Mouse (Mus musculus): ENCODE measurements around the gene Ahdc1. TPM values are rescaled to one million over a fixed set of nuclear protein-coding genes. Genes with fewer than 3 reads are reported as not detected.
A peak's percentile ranks its signal among the peaks of the same experiment; 100 is the strongest.

Gene Ahdc1
- polyA plus RNA-seq, 1 experiment: 28.5 TPM

DNA sequence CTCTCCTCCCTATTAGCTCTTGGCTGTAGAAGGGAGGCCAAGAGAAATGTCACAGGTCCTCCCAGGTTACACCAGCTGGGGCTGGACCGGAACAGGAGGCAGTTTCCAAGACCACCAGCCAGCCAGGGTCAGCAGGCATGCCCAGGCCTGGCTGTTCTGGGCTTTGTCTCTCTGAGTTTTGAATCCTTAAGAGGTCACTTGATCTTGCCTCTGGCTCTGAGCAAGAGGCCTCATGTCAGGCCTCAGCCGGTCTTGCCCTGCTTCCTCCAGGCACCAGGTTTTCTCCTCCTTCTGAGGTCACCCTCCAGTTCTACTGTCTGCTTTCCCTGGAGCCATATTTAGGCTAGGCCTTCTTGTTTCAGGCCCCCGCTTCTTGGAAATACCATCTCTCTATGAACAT lies 59.3 kb downstream of the Ahdc1 start:
- DNase-seq (ENCODE audit: extremely low spot score in 1 of 2, low spot score in 1 of 2): peak in 1 of 2 experiments; percentile 49

DNA sequence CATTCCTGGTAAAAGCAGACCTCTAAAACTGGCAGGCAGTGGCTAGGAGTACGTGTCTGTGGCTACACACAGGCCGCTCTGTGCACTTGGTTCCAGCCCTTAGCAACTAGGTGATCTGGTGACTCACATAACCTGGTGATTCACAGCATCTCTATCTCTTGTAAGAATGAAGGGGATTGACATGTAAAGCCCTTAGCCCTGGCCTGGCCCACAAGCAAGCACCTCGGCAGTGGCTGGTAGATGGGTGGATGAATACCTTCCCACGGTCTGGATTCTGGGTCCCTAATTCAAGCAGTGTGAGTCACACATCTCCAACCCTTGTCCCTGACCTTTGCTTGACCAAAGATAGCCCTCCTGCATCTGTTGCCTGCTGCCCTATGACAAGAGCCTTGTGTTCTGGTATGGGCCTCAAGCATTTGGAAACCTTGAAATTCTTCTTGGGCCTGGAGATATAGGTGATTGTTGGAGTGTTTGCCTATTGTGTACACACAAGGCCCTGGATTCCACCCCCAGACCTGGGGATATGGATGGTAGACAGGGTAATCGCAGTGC lies 59.8 kb downstream of the Ahdc1 start:
- DNase-seq (ENCODE audit: extremely low spot score in 1 of 2, low spot score in 1 of 2): no peak

DNA sequence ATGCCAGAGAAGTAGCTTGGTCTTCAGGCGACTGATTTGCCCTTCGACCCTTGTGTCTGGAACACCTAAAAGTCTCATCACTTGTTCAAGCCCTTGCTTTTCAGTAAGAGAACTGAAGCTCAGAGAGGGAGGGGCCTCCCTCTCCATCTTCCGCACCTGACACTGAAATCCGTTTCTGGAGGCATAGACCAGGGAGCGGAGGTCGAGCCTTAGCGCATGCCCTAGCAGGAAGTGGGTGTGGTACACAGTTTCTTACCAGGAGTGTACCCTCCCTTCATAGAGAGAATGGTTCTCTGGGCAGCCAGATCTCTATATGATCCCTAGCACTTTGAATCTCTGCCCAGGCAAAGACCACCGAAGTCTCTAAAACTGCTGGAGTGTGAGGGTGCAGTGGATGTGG lies 62.1 kb downstream of the Ahdc1 start:
- no peak for DNase-seq (ENCODE audit: extremely low spot score in 1 of 2, low spot score in 1 of 2)

DNA sequence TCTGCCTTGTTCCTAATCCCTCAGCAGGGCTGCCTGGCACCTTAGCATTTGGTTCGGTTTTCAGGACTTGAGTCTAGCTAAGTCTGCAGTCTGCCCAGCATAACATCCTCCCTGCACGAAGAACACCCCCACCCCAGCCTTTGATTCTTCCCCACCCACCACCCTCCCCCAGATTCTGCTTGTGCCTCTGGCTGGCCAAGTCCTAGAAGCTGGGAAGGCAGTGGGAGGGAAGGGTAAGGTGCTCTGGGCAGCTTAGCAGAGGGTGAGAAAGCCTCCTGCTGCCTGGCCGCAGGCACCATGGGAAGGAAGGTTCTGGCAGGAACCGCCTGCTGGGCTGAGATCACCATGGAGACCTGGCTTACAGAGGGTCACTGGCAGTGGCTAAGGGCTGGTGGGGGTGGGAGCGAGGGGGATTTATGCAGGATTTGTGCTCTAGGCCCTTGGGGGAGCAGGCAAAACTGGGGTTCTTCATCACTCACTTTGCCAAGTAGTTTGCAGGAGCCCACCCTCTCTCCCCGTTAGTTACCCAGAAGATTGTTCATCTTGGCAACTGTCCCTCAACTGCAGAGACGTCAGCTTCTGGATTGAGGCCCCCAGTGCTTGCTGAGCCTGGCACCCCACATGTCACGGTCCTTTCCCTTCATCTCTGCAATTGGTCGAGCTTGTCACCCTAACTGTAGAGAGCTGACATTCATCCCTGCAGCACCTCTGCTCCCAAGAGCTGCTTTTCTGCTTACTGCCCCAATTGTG lies 63.2 kb downstream of the Ahdc1 start:
- peak in 1 of 2 experiments; percentile 65 for DNase-seq (ENCODE audit: extremely low spot score in 1 of 2, low spot score in 1 of 2)

DNA sequence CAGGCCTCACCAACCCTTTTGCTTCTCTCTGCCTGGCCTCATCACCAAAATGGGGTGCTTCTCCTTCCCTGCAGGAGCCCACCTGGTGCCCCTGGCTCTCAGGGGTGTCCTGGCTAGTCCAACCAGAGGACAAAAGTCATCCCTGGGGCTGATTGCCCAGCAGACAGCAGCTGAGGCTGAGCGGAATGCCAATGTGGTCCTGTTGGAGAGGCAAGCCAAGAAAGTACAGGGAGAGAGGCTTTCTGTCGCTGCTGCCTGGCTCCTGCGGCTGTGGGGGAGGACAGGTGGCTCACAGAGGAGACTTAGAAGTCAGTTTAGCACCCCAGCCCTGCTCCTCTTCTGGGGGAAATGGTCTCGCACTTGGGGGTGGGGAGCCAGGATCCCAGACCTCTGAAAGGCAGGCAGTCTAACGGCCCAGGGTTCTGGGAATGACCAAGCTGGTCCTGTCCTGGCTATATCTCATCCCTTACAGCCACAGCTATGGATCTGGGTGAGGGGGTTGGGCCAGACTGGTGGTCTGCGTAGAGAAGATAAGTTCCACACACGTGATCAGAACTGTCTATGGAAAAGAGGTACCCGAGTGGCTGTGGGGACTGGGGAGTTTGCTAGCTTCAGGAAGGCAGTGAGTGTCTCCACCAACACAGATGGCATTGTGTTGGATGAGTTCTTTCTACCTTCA lies 64.0 kb downstream of the Ahdc1 start:
- no peak for DNase-seq (ENCODE audit: extremely low spot score in 1 of 2, low spot score in 1 of 2)

DNA sequence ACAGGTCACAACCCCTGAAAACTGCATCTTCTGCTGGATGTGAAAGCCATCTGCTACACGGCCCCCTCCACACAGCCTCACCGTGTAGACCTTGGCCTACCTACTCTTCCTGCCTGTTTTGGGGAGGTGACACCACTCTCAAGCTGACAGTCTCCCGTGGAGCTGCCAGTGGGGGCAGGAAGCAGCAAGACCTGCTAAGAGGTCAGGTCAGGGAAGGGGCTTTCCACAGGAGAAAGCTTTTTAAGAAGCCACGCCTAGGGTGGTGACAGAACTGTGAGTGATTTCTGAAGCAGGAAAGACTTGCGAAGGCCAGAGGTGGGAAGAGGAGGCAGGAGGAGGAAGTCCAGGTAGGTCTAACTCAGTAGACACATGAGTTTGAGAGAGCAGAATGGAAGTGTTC lies 67.9 kb downstream of the Ahdc1 start:
- DNase-seq (ENCODE audit: extremely low spot score in 1 of 2, low spot score in 1 of 2): no peak

DNA sequence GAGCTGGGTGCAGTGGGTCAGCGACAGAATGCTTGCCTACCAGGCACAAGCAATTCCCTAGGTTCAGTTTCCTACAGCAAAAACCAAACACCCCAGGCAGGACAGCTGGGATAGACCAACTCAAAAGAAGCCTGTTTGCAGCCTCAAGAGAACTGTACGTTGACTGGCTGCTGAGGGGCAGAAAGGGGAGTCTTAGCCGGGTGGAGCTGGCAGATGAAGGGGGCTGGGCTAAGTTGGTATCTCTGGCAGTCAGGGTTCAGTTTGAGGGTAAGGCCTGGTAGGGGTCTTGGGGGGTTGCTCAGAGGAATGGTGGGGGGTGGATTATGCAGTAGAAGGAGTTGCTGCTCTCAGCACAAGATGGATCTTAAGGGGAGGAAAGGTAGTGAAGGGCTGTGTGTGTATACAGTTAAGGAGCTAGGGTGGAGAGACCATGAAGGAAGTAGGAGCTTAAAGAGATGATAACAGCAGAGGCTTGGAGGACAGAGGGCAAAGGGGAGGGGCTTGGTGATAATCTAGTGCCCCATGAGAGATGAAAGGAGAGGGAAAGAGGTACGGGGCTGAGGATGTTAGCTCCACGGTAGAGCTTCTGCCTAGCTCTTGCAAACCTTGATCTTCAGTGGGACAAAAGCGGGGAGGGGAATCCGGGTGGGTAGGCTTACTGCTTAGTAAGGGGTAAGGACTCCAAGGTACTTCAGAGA lies 68.5 kb downstream of the Ahdc1 start:
- DNase-seq (ENCODE audit: extremely low spot score in 1 of 2, low spot score in 1 of 2): no peak

DNA sequence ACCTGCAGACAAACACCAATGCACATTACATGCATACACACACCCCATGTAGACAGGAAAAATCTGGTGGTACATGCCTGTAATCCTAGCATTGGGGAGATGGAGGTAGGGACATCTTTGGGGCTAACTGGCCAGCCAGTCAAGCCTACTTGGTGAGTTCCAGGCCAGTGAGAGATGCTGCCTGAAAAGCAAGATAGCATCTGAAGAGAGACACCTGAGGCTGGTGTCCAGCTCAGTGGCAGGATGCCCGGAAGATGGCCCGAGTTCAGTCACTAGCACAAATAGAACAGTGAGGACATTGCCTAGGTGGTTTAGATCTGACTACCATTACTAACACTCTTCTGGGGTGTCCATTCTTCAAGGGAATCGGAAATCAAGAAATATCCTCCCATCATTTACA lies 69.8 kb downstream of the Ahdc1 start:
- no peak for DNase-seq (ENCODE audit: extremely low spot score in 1 of 2, low spot score in 1 of 2)

DNA sequence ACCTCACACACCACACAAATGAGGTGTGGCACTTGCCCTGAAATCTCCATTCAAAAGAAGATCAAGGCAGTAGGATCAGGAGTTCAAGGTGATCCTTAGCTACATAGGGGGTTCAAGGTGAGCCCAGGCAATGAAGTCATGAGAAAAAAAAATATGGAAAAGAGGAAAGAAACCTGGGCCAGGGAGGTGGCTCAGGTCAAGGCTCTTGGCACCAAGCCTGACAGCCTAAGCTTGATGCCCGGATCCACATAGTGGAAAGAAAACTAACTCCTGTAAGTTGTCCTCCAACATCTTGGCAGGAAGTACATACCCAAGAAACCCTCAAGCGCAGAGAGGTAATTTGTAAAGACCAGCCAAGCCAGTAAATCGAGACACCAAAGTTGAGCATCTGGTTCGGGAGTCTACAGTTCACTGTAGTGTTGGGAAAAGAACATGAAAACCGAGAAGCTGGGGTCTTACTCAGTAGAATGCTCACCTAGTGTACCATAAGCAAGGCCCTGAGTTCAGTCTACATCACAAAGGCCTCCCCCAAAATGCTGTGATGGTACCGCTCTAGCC lies 71.2 kb downstream of the Ahdc1 start:
- DNase-seq (ENCODE audit: extremely low spot score in 1 of 2, low spot score in 1 of 2): no peak

DNA sequence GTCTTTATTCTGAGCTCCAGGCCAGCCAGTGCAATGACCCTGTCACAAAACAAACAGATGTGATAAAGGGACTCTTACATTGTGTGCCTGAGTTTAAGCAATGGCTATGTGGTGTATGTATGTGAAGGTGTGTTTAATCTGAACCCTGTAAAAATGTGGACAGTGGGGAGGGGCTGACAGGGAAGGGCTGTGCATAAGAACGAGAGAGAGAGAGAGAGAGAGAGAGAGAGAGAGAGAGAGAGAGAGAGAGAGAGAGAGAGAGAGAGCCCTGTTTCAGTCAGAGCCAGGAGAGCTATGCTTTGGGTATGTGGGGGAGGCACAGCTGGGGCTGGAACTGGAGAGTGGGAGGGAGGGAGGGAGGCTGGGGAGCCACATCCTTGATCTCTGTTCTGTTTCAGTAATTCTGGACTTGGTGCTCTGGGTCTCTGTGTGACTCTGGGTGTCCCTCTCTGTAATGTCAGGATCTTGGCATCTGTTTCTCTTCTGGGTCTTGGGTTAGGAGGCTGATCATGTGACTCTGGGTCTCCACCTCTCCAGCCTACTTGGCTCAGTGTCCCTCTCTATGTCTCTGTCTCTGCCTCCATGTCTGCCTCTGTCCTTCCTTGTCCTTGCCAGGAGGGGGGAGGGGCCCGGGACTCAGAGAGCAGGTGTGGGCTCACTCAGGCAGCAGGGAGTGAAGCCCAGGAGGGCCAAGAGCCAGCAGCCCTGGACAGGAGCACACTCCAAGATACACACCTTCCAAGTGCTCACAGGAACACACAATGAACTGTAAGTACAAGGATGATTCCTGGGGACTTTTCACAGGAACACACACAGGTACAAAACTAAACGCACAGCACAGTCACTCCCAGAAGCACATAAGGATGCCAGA lies 73.2 kb downstream of the Ahdc1 start:
- DNase-seq (ENCODE audit: extremely low spot score in 1 of 2, low spot score in 1 of 2): no peak

DNA sequence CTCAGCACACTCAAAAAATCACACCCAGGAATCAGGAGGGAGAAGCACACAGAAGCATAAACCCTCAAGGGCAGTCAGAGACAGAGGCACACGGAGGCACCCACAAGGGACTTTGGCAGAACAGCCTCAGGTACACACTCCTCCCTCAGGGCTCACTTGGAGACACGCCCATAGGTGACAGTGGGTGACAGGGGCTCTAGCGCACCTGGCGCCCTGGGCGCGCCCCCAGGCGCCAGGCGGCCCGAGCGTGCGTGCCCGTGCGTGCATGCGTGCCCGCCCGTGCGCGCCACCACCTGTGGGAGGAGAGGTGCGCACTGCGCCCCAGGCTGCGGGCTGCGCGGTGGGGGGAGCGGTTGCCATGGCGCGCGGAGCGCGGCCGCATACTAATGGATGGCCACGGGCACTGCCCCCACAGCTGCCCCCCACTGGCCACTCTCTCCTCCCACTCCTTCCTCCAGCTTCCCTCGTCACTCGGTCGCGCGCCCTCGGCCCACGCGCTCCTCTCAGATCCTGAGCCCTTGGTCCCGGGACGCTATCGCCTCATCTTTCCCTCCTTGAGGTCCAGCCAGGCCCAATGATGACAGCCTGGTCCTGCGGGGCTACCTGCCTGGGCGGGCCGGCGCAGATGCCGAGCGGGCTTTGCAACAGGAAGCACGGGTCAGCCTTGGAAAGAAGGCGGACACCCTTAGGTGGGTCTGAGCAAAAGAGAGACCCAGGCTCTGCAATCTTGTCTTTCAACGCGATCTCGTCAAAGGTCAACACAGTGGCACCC lies 74.1 kb downstream of the Ahdc1 start:
- peak in 1 of 2 experiments; percentile 68 for DNase-seq (ENCODE audit: extremely low spot score in 1 of 2, low spot score in 1 of 2)

DNA sequence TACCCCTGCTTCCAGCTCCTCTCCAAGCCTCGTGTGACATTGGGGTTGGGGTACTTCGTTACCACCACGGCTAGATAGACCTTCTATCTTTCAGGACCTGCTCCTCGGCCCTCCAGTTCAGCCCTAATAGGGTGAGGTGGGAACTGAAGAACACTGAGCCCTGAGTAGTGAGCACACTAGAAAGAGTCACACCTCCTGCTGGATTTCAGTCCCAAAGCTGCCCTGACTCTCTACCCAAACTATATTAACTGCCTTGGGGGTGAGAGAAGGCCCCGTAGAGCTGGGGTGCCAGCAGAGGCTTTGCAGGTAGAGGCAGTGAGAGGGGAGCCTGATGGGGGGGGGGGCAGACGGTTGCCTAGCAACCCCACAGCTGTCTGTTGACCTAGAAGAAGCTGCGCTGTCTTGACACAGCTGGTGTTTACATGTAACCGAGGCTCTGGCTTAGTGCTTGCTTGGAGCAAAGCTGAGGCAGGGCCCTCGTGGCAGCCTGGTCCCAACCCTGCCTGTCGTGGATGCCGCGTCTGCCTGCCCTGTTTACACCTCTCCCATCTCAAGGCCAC lies 74.8 kb downstream of the Ahdc1 start:
- no peak for DNase-seq (ENCODE audit: extremely low spot score in 1 of 2, low spot score in 1 of 2)

DNA sequence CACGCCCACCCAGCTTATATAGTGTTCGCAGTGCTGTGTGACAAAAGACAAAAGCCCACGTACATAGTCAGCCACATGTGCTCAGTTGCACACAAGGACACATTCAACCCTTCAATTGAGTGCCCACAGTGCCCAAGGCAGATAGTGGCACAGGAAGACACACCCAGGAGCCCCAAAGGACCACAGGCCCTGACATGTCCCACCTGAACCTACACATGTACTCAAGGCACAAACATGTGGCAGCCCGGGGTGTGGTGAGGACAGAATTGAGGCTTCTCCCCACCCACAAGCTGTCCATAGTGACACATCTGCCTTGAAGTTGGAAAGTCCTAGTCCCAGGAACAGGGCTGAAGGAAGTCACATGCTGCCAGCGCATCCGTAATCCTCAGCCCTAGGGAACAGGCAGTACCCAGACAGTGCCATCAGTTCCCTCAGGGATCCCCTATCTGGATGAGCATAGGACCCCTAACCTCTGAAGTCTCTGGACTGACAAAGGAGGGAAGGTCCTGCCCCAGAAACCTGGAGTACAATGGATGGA lies 76.2 kb downstream of the Ahdc1 start:
- no peak for DNase-seq (ENCODE audit: extremely low spot score in 1 of 2, low spot score in 1 of 2)

DNA sequence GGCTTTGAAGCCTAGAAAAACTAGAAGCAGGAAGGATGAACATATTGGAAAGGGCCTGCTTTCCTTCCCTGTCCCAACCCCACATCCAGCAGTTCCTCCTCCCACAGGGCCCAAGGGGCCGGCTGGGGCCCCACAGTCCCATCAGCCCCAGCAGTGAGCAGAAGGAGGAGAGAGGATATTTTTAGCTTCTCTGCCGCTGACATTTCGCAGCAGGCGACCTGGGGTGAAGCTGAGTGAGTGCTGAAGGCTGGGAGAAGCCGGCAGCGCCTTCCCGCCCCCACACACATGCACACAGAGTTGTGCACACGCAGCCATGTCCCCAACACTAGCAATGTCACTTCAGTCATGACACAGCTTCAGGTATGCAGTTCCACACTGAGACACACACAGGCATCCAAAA lies 76.8 kb downstream of the Ahdc1 start:
- peak in 1 of 2 experiments; percentile 55 for DNase-seq (ENCODE audit: extremely low spot score in 1 of 2, low spot score in 1 of 2)

DNA sequence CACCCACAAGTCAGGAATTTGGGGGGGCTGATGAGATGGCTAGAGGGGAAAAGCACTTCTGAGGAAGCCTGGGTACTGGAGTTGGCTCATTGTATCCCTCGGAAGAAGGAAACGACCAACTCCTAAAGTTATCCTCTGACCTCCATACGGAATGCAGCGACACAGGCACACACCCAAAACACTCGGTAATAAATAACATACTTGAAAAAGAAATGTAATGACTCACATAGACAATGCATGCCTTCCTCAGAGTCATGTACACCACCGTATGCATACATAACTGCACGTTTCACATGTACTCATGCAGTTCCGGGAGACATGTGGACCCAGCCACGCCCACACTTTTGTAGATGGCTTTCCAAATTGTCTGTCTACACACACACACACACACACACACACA lies 78.3 kb downstream of the Ahdc1 start:
- no peak for DNase-seq (ENCODE audit: extremely low spot score in 1 of 2, low spot score in 1 of 2)

DNA sequence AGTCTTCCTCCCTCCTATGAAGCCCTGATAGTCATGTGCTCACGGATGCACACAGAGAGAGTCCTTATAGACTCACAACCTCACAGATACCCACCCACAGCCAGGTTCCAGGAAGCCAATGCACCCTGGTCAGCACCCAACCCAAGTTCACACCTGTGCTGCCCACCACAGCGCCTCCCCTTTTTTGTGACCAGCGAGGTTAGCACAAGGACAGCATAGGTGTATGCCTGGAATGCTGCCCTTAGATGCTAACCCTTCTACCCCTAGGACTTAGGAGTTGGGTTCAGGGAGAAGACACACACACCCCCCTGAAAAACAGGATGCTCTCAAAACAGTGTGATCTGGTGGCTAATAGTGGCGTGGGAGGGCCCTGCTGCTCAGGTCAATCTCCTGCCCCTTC lies 78.7 kb downstream of the Ahdc1 start:
- DNase-seq (ENCODE audit: extremely low spot score in 1 of 2, low spot score in 1 of 2): no peak

DNA sequence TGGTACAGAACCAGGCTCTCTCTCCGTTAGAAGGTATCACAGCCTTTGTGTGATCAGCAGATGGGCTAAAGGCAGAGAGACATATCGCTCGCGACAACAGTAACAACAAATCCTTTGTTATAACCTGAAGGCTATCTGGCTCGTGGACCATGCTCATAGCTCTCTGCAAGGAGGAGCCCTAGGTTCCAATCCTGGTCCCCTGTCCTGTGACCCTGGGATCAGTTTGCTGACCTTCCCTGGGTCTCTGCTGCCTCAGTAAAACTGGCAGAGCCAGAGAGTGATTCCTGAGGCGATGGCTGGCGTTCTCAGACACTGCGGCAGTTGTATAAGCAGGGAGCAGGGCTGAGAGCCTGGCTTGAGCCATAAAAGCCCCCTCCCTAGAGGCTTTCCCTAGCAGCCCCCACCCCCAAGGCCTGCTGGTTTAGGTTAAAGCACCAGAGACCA lies 79.2 kb downstream of the Ahdc1 start:
- DNase-seq (ENCODE audit: extremely low spot score in 1 of 2, low spot score in 1 of 2): no peak

DNA sequence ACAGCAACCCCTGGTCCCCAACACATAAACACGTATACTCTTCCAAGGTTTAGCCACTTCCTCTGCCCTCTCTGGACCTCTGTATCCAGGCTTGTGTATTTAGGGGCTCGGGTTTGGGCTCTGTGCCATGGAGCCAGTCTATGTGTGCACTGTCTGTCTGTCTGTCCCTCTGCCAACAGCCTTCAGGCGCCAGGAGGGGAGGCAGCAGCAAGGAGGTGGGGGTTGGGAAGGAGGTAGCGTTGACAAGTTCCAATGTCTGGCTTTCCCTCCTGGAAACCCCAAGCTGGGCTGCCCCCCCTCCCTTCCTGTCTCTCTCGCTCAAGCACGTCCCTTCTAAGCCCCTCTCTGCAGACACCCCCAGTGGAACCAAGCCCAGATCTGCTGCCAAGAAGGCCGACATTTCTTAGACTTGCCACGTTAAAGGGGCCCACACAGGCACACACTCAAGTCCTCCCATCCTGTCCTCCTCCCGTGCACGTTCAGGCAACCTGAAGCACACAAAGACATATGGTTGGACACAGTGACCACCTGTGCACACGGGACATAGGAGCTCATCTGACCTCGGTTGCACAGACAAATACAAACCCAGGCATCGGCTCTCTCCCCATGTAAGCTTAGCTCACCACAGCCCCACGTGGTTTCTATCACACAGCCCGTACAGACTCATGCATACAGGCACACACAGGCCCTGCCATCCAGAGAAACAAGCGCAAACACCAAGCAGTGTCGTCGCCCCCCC lies 79.8 kb downstream of the Ahdc1 start:
- DNase-seq (ENCODE audit: extremely low spot score in 1 of 2, low spot score in 1 of 2): no peak
